Mouse (Mus musculus) frontal cortex, postnatal 25 days (tissue): ENCODE data around the gene Mmp2.
"Not testable (repeated sequence)": the region's sequence is repeated elsewhere in the genome, so short reads cannot be mapped to it uniquely, and the experiment has no call there.

Source experiments
- DNase-seq, 2 experiments: peaks; one replicate each; pipeline ENCODE4 v3.0.0; 2022; ENCODE audit warnings: low spot score in 2 of 2

Gene Mmp2

DNA sequence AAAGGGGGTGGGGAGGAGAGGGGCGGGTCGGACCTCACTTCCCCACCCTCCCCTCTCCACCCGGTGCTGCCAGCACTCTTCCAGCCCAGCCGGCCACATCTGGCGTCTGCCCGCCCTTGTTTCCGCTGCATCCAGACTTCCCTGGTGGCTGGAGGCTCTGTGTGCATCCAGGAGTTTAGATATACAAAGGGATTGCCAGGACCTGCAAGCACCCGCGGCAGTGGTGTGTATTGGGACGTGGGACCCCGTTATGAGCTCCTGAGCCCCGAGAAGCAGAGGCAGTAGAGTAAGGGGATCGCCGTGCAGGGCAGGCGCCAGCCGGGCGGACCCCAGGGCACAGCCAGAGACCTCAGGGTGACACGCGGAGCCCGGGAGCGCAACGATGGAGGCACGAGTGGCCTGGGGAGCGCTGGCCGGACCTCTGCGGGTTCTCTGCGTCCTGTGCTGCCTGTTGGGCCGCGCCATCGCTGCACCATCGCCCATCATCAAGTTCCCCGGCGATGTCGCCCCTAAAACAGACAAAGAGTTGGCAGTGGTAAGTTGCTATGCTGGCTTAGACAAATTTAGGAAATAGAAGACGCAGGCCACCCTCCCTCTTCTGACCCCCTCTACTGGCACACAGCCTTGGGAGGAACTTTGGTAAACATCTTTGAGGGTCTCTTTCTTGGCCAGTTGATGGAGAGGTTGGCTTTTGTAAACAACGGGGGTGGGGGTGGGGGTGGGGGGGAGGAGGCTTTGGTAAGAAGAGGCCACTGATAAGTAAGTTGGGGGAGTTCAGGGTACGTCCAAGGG, at the start of gene Mmp2:
TSS of gene Mmp2 (plus strand) at position 49 of the 792 bp plus-strand sequence.
- no peak for DNase-seq

DNA sequence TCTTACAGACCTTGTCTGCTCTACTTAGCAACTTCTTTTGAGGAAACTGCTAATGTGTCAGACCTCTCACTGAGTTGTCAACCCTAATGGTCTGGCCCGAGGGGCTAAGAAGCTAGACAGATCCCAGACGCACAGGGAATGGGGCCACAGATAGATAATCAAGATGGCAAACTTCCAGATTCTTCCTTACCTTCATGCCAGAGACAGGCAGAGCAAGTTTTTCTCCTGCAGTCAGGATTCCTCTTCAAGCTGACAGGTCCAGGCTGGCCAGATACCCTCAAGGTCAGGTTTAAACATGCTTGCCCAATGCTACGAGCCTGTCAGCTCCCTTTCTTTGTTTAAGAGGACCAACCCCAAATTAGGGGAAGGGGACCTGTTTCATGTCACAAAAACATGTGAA, 46.1 kb upstream of the Mmp2 start:
- DNase-seq, result no peak

DNA sequence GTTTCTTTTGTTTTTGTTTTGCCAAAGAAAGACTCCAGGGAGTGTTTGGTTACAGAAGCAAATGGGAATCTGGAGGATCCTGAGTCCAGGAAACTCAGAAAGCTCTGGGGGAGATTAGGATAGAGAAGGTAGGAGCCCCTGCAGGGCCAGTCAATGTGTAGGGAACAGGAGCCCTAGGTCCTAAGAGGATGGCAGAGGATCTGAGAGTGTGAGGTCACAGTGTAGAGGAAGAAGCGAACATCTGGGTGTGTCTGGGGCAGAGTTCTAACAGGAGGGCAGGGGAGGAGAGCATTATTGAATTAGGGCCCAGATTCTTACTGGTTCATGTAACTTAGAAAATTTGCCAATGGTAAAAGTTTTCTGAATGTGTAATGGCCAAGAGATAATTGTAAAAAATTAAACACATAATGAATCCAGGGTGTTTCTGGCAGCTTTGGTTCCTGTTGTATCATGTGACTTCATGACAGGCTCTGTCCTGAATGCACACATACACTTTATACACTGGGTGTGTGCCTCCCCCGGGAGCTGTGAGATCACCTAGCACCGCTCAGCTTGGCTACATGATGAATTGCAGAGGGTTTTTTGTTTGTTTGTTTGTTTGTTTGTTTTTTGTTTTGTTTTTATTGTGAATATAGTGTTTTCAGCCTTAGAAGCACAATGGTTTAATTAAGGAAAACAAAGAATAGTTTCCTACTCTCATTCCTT, 43.0 kb upstream of the Mmp2 start:
- DNase-seq, result no peak

DNA sequence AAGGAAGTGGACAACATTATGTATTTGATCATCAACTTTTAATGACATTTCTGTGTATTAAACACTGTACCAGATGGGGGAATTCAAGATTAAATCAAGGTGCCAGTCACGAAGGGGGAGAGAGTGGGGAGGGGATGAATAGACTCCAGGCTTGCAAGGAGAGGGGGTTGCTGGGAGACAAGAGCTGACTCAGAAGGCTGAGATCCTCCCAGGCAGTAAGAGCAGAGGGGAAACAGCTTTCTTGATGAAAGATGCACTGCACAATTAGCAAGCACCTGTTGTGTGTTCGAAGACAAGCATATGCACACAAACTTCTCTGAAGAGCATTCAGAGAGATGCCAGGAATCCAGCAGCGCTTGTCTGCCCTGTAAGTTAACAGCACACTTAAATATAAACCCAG, 36.3 kb upstream of the Mmp2 start:
- no peak for DNase-seq

DNA sequence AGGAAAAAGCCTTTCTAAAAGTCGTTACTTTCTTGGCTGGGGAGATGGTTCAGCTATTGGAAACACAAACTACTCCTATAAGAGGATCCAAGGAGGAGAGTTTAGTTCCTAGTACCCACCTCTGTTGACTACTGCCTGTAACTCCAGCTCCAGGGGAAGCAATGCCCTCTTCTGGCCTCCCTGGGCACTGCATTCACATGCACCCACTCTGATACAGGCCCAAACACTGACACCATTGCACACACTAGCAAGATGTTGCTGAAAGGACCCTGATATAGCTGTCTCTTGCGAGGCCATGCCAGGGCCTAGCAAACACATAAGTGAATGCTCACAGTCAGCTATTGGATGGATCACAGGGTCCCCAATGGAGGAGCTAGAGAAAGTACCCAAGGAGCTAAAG, 35.1 kb upstream of the Mmp2 start:
- not testable (repeated sequence) for DNase-seq

DNA sequence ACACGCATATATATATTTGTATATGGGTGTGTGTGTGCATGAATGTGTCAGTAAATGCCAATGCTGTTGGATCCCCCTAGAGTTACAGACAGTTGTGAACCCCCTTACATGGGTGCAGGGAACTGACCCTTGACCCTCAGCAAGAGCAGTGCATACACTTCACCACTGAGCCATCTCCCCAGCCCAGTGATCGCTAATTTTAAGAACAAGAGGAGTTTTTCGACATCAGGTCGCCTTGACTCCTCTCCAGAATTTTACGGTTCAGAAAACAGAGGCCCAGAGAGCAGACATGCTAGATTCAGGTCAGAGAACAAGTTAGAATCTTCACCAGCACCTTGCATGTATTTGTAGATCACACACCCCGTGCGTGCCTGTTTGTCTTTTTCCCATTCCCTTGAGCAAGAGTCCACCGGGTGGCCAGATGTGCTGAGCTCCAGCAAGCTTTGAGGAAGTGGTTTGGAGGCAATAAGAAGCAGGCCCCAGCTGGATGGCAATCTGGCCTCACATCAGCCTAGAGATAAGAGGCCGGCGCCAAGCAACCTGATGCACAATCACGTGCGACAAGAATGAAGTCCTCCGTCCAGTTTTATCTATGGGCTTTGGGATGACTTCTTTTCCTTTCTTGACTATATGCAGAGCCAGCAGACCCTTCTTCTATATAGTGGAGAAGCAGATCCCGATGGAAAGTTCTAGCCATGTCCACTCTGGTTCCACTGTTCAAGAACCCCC, 33.1 kb upstream of the Mmp2 start:
- DNase-seq, result no peak

DNA sequence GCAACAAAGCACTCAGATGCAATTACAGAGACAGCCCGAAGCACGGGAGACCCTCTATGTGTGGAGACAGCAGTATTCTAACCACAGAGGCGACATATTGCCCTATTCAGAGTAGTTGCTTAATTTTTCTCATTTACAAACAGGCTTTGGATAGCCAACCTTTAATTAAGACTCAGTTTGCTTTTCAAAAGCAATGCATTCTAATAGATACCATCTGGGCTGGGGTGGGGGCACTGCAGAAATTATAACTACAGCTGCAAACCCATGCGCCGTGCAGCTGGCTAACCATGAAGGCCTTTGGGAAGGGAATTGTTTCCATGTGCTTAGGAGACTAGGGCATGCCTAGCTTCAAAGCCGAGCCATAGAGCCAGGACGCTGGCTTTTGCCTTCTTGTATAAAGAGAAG, 29.6 kb upstream of the Mmp2 start:
- DNase-seq, result no peak

DNA sequence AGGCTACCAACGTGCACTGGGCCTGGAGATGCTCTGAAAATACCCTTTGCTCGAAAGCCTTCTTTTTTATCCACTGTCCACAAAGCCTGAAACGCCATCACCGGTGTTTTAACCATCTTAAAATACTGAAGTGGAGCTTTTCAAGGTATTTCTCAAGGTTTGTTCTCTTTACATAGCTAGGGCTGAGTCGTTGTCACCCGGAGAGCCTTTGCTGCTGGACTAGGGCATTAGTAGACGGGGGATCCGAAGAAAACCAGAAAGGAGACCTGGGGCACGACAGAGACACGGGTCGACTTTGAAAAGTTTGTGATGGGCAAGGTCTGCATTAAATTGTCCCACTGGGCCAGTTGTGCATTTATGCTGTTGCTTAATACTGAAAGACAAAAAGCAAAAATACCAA, 27.7 kb upstream of the Mmp2 start:
- DNase-seq, result no peak

DNA sequence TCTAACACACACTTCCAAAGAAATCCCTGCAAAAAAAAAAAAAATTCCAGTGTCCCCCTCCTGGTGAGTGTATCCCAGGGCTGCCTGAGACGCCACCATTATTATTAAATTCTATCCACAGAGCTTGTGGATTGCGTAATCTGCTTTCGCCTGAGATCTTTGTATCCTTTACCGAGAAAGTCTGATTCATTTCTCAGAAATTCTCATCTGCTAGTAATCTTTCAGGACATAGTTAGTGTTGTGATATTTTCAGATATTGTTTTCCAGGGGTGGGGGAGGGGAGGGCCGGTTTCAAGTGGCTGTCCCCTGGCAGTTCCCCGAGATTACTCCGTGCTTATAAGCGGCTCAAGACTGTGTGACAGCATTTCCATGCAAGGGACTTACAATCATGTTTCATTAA, 25.9 kb upstream of the Mmp2 start:
- DNase-seq, result no peak

DNA sequence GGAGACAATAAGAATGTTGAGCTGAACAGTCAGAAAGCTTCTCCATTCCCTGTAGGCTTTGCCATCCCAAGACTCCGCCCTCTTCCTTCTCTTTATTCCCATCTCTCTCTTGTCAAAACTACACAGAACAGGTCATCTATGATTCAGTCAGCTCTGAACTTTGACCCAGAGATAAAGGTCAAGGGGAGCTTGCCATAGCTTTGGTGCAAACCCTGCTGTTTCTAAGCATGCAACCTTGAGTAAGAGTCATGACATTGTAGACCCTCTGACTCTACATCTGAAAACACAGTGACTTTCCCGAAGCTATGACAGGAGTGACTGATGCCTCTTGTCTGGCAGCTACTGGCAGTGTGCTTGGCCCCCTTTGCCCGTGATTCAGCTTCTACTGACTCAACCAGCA, 24.5 kb upstream of the Mmp2 start:
- DNase-seq, result no peak

DNA sequence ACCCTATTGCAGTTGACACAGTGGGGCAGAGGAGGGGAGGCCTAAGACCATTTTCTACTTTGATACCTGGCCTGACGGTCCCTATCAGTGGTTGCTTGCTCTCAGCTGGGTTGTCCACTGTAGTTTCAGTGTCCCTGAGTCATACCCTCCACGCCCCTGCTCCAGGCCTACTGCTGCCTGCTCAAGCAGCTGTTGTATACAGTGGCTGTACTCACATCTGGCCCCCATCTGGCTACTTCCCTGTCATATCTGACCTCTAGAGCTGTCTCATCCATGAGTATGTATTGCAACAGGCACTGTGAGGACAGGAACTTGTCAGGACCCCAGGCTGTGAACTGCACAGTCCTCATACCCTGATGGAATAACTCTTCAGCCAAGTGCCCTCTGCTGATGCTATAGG, 14.3 kb upstream of the Mmp2 start:
- DNase-seq, result no peak

DNA sequence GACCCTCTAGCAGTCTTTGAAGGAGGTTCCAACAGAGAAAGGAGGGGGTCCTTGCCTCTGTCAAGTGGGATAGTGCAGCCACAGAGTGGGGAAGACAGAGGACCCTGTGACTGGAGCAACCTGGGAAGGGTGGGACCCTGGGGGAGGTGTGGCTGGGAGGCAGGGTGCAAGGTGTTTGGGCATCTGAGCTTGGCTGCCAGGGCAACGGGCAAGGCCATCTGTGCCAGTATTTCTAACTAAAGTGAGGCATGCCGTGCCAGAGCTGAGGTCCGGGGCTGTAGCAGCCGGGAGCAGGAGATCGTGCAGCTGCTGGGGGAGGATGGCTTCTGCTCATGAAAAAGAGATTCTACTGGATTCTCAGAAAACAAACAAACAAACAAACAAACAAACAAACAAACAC, 11.4 kb upstream of the Mmp2 start:
- DNase-seq, result no peak

DNA sequence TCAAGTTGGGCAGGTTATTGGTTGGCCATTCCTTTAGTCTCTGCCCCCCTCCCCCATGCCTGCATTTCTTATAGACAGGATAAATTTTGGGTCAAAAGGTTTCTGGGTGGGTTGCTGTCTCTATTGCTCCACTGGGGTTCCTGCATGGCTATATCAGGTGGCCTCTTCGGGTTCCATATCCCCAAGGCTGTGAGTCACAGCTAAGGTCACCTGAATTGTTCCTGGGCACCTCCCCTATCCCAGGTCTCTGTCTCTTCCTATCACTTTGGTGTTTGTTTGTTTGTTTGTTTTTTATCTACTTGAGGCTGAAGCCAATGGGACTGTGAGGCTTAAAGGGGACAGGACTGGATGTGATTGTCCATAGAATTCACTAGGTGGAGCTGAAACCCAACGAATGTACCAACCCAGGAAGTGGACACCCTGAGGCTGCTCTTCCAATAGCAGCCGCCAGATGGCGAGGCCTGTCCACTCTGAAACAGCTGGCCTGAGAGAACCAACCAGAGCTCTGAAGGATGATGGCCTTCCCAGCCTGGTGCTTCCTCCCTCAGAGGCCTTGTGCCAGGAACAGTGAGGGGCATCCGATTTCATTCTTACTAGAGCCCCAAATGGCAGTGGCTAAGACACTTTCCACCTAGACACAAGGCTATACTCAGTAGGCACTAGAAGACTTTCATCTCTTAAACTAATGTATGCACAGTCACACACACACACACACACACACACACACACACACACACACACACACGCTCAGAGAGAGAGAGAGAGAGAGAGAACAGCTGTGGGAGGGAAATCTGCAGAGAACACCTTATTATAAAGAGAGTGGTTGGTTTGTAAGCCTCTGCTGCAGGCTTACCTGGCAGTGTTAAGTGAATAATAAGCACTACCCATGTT, 8.9 kb upstream of the Mmp2 start:
- DNase-seq, result peak; percentile 85 to 93

DNA sequence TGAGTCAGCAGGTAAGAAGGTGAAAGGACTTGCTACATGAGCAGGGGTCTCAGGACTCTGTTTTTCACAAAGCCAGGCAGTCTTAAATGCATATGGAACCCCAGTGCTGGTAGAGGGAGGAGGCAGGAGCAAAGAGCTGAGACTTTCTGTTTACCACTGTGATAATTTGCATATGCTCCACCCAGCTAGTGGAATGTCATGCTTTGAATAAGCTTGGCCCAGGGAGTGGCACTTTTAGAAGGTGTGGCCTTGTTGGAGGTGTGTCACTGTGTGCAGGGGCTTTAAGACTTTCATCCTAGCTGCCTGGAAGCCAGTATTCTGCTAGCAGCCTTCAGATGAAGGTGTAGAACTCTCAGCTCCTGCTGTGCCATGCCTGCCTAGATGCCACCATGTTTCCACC, 5.9 kb upstream of the Mmp2 start:
- DNase-seq, result no peak

DNA sequence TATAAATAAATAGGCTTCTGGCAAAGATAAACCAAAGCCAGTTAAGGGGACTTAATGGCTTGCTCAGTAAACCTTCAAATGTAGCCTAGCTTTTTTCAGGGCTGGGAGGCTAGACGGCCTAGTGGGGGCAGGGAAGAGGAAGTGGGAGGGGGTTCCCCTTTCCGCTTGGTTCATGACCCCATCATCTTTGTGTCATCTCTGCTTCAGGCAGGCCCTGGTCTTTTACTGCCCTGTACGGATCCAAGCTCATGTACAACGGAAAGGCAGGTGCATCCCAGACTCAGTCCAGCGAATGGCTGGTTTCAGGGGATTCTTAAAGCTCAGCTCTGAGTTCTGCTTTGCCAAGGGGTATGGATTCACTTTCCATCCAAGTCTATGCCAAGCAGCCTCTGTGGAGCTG, 4.7 kb upstream of the Mmp2 start:
- no peak for DNase-seq

DNA sequence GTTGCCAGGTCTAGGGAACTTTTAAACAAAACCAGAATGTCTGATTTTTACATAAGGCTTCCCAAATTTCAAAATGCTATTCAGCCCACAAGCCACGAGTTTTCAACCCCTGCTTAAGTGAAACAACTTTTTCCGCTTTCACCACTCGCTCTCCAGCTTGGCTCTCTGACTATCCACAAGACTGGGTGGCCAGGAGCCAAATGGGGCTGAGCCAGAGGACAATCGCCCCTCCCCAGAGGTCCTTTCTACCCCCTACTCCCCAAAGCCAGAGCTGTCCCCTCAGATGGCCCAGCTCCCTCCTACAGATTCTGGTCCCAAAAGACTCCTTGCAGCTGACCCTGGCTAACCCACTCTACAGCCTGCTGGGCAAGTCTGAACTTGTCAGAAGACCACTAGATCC, 1.1 kb upstream of the Mmp2 start:
- DNase-seq, result no peak

DNA sequence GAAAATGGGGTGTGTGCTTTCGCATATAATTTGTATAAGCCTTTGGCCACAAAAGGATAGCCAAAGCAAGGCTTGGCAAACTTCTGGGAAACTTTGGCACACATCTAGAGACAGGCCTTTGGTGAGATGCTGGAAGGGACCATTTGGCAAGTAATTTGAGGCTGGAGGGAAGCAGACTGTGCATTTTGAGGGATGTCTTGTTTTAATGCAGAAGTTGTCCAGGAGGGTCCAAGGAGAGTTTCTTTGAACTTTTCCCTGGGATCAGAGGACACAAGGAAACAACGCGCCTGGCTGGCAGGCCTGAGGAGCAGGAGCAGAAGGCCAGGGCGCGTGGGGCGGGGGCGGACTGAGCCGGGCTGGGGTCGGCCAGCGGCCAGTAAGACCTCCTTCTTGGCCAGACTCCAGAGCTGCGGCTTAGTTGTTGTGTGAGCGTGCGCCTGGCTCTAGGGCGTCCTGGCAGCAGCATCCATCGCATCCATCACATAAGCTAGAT, 1.2 kb downstream of the Mmp2 start:
- no peak for DNase-seq

DNA sequence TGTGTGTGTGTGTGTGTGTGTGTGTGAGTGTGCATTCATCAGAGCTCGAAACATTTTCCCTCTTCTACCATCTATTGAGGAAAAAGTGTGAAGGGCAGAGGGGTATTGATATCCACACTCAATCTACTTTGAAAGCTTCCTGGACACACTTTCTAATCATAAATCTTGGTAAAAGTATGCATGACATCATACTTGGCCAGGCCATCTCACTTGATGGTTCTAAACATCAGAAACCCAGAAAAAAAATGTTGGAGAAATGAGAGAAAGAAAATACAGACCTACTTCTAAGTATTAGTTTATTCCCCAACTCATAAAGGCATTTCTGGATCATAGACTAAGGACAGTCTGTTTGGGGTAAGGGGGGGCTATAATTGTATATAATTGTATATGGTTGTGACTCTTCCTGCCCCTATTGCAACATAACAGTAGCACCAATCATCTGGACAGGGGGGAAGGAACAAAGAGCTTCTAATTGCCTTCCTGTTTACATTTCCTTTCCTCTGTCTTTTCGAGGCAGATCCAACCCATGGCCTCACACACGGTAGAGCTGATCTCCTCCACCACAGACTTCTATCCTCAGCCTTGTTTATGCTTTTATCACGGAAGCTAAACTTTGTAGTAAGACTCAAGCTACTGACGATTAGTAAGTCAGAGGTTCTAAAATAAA, 7.1 kb downstream of the Mmp2 start:
- DNase-seq, result no peak

DNA sequence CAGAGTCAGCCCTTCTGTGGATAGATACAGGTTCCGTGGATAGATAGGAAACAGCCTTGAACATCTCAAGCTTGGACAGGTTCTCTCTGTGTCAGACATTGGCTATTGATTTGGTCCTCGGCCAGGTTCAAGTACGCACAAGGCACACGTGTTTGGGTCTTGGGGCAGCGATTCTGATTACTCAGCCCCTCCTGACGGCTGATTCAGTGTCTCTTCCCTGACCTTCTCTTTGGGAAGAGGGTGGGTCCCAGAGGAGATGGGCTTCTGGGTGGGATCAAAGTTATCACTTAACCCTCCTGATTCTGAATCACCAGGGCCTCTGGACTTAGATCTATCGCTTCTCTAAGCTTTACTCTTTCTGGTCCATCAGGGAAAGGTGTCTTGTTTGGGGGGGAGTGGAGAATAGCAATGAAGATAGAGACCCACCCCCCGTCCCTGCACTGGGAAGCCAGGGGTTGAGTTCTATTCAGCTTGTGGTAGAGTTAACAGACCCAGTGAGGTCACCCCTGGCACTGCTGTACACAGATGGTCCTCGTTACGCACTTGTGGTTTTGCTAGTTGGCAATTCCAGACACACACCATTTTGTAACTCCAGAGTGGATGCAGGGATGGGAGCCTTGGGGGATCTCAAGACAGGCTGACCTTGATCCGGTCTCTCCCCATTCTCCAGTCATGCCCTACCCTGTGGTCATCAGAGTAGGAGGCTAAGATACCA, 7.9 kb downstream of the Mmp2 start:
- DNase-seq, result no peak

DNA sequence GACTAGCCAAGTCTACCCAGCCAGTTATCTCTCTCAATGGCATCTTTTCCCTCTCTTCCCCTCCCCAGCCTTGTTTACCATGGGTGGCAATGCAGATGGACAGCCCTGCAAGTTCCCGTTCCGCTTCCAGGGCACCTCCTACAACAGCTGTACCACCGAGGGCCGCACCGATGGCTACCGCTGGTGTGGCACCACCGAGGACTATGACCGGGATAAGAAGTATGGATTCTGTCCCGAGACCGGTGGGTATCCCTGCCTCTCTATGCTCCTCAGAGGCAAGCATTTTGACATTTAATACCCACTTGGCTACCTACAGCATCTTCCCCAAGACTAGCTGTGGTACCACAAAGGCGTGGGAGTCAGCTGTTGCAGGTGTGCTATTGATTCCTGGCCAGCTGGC, 8.8 kb downstream of the Mmp2 start:
- no peak for DNase-seq
